Mouse (Mus musculus): Measurements from ENCODE around the gene Resp18.

DNA sequence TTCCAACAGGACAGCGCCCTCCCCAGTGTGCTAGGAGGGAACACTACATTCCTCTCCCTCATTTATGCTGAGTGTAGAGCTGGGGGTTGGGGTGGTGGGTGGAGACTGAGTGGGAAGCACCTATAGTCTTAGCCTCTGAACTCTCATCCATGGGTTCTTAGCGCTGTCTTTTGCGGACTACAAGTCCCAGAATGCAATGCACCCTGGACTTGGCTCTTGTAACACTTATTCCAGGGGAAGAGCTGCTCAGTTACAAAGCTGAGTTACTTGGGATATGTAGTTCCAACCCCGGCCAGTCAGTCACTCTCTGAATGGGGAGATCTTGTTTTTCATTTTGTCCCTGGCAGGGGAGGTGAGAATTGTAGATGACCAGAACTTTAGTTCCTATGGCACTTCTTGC is 33.4 kb downstream of the Resp18 start:
- no peak for TF ChIP-seq POLR2A (IDR thresholded peaks at IDR 0.05; ENCODE audit: borderline replicate concordance, extremely low read depth, low read depth, low read length)
- TF ChIP-seq CTCF (IDR thresholded peaks at IDR 0.05; ENCODE audit: insufficient read depth, low read length): no peak
